Mouse (Mus musculus): ENCODE results near the gene Map6.

The Map6 gene

DNA sequence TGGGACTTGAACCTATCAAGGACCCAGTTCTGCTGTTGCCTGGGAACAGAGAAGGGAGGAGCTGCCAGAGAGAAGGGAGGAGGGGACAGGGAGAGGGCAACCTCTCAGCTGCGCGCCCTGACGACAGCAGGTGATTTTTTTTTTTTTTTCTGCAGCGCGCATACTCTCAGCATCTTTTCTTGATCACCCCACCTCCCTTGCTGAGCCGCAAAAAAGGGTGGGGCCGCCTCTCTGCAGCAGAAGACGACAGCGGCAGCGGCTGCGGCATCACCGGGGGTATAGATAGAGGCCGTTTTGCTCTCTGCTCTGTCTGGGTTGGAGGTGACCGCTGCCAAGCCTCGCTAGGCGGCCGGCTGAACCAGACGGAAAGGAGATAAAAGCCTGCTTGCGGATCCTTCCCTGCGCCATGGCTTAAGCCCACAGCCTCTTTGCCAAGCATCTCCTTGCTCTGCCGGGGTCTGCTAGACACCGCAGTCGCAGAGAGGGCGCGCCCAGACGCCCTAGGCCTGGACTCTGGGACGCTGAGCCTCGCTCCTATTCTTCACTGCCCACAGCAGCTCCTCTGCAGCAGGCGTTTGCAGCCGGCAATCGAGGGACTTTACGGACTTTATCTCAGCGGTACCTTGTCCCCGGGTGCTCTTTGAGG lies at the start of gene Map6:
Gene Map6 (plus strand): TSS at position 197 of the 646 bp plus-strand sequence.
- DNase-seq (ENCODE audit: low read depth, low spot score): no peak

- no peak for DNase-seq (ENCODE audit: low read depth, low spot score)
Measured at GRCm38 (mm10) chr7:99224225-99224624, 43.0 kb upstream of the Map6 start.

DNA sequence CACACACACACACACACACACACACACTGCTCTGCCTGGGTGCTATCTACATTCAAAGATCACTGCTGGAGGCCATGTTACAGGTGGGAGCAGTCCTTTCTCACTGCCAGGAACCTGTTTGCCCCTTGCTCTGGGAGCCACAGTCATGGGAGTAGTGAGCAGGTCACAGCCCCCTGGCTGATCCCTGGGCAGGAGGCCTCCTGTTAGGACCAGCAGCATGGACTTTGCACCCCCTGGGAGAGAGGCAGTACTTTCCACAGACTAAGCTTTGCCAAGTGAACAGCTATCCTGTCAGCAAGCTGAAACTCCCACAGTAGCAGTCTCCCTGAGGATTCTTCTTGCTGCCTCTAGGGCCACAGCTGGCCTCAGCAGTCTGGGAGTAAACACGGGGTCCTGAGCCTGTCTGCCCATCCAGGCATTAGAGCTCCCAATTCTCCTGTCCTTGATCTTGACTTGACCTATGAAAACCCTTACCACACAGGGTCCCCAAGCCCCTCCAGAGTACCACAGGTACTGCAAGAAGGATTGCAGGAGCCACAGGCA lies 42.5 kb upstream of the Map6 start:
- DNase-seq (ENCODE audit: low read depth, low spot score): no peak

DNA sequence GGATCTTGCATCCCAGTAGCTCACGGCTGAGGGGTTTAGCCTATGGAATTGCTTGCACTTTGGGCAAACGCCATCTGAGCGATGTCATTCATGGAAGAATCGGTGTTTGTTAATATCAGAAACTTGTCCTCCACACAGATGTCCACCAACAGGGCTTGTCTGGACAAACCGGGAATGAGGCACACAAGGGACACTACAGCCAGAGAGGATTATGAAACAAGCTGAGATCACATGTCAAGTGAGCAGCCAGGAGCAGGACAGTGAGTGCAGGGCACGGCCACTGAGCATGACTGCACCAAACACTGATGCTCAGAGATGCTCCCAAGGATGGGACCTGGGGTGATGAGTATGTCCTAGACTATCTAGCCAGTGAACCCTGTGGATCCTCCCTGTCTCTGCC lies 41.8 kb upstream of the Map6 start:
- DNase-seq (ENCODE audit: low read depth, low spot score): no peak

DNA sequence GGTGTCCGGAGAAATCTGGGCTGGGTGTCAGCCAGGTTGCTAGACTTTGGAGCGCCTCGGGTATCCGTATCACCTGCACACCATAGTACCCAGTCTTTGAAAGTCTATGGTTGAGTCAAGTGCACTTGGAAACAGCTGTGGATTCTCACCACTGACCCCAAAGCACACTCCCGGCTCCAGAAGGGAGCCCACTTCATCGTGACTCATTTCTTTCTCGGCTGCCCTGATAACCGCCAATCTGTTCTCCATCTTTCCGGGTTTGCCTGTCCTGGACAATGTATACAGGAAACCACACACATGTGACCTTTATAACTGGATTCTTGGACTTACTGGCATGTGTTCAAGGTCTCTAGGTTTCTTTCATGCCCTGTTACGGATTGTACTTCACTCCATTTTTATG lies 40.6 kb upstream of the Map6 start:
- DNase-seq (ENCODE audit: low read depth, low spot score): no peak

GRCm38 (mm10) chr7:99227267-99227666 lies 40.0 kb upstream of the Map6 start:
- no peak for DNase-seq (ENCODE audit: low read depth, low spot score)

DNA sequence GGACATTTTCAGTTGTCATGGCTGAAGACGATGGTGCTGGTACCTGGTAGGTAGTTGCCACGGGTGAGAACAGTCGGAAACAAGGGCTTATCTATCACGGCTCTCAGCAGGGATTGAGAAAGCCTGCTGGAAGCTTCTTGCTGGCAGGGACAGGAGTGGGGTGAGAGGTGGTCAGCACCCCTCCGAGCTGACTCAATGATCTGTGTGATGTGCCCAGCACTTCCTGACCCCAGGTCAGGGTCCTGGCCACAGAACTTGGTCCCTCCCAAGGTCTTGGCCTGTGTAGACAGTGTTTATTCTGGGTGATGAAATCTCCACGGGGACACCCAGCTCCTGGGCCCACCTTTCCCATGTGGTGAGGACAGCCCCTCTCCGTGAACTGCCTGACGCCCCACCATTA lies 38.4 kb upstream of the Map6 start:
- no peak for DNase-seq (ENCODE audit: low read depth, low spot score)

- DNase-seq (ENCODE audit: low read depth, low spot score): no peak
Measured at GRCm38 (mm10) chr7:99229411-99229810, 37.8 kb upstream of the Map6 start.

DNA sequence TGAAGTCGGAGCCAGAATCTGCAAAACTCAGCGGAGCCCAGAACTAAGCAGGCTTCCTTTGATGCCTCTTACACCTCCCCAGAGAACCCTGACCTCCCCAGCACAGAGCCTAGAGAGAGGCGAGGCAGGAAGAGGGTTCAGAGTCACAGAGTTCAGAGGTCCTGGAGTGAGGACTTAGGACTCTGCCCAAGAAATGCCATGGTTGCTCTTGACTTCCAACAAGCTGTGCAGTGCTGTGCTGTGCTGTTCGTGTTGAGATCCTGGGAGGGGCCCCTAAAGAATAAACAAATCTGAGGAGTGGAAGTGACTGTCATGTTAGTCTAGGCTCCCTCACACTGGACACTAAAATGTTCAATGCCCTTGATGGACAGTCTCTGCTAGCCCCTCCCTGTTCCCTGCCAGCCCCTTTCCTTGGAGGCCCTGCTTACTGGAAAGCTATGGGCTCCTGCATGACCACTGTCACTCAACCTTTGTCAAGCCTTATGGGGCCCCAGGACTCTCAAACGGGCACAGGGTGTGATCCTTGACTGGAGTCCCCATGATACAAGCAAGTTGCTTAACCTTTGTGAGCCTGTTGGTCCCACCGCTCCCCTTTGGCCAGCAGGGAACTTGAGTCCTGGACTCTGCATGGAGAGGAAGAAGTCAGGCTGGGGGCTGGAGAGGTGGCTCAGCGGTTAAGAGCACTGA lies 37.0 kb upstream of the Map6 start:
- no peak for DNase-seq (ENCODE audit: low read depth, low spot score)

DNA sequence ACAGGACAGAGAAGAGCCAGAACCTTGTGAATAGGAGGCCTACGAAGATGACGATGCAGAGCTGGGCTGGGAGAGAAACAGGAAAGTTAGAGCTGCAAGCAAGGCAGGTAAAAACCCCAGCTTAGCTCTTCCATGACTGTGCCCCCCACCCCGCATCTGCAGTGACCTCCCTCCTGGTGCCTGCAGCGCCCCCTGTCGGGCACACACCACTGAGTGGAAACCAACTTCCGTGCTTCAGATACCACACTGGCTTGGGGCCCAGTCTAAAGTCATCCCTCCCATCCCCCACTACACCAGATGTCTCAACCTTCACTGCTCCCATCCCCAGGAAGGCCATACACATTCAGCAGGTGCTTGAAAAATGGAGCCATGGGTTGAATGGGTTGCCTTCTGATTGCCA lies 34.7 kb upstream of the Map6 start:
- DNase-seq (ENCODE audit: low read depth, low spot score): no peak

DNA sequence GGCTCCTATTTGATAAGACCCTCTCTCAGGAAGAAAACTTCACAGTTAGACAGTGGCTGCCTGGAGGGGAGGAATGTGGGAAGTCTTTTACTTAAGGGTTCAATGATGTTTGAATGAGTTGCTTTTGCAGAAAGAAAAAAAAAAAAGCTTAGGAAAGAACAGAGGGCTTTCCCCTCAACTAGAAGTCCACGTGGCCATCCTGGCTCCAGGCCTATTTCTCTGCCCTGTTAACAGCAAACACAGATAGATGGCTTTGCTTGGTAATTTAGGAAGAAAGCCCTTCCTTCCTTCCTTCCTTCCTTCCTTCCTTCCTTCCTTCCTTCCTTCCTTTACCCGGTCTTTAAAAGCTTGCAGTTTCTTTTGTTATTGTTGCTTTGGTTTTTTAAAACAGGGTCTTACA lies 32.3 kb upstream of the Map6 start:
- no peak for DNase-seq (ENCODE audit: low read depth, low spot score)

DNA sequence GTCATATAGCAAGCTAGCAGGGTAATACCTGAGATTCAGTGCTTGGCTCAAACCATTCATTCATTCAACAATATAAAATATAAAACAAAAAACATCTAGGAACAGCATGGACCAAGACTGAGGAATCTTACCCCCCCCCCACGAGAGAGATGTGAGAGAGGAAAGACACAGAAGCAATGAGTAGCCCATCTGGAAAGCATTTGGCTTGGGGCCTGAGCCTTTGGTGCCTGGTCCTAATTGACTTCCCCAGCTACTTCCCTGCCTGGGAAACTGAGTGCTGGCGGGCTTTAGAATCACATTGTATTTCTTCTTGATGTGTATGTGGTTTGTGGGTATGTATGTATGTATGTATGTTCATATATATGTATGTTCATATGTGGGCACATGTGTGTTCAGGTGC lies 31.6 kb upstream of the Map6 start:
- no peak for DNase-seq (ENCODE audit: low read depth, low spot score)

DNA sequence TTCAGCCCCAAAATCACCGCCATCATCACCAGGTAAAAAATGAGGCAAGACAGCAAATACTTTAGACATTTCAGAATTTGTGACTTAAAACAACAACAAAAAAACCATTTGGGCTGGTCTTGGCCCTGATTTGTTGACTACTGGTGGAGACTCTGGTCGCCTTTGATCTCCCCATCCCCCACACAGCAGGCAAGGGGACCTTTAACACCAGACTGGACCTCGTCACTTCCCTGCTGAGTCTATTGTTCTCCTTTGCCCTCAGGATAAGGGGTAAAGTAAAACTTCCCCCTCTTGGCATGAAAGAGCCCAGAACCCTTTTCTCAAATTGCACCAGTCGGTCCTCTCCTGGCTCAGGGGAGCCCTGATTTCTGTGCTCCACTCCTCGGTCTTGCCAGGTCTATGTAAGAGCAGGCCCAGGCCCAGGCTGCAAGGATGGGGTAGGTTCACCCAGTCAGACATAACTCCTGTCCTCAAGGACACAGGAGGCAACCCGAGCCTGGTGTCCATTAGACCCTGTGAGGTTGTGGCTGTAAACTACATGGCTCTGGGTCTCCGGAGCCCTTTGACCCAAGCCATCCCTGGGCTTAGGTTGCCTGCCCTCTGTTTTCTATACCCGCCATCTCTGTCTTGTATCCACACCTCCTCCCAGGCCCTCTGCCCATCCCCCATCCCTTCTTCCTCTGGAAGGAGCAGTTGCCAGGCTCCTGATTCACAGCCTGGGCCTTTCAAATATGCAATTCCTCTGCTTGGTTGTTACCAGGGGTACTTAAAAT lies 30.2 kb upstream of the Map6 start:
- DNase-seq (ENCODE audit: low read depth, low spot score): no peak

DNA sequence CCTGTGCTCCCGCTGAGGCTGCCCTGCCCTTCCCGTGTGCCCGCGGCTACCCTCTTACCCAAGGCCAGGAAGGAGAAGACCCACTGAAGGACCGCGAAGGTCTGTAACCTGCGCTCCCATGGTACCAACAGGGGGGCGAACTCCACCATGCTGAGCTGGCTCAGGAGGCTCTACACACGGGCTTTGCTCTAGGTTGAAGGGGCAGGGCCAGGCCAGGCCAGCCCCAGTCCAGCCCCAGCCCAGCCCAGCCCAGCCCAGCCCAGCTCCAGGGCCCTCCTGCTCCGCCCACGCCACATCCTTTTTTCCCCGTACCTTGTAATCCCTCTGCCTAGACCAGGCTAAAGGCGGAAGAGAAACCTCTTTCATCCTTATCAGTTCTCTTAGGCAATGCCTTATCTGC lies 28.8 kb upstream of the Map6 start, which contains the start of gene Mogat2:
Gene Mogat2 (minus strand): TSS at position 203 of the 400 bp plus-strand sequence.
- no peak for DNase-seq (ENCODE audit: low read depth, low spot score)

GRCm38 (mm10) chr7:99242097-99242496 lies 25.1 kb upstream of the Map6 start:
- no peak for DNase-seq (ENCODE audit: low read depth, low spot score)

GRCm38 (mm10) chr7:99248157-99248742 lies 19.0 kb upstream of the Map6 start:
- DNase-seq (ENCODE audit: low read depth, low spot score): no peak

DNA sequence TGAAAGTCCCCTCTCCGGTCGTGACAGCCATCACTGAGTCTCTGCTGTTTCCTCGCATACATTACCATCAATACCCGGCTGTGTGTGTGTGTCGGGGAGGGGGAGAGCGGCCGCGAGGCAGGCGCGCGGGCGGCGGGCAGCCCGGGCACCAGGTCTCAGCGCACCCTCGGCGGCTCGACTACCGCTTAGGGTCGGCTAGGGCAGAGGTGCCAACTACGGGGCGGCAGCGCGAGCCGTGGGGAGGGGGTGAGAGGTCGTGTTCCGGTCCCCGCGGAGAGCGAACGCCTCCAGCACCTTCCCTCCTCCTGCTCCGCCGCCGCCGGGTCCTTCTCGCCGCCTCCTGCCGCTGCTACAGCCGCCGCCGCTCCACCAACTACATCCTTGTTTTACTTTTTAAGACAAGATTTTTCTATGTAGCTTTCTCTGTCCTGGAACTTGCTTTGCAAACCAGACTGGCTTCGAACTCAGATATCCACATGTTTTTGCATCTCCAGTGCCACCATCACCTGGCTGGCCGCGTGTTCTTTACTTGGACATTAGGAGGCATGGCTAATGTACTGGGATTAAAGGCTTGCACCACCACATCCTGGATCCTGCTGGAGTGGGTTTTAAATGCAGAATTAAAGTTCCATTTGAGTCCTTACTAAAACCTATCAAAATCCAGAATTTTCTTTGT lies 18.2 kb upstream of the Map6 start:
- DNase-seq (ENCODE audit: low read depth, low spot score): no peak

- no peak for DNase-seq (ENCODE audit: low read depth, low spot score)
Measured at GRCm38 (mm10) chr7:99249582-99249911, 17.7 kb upstream of the Map6 start.

- DNase-seq (ENCODE audit: low read depth, low spot score): no peak
Measured at GRCm38 (mm10) chr7:99250386-99250785, 16.9 kb upstream of the Map6 start.

GRCm38 (mm10) chr7:99255006-99255405 lies 12.2 kb upstream of the Map6 start:
- no peak for DNase-seq (ENCODE audit: low read depth, low spot score)

DNA sequence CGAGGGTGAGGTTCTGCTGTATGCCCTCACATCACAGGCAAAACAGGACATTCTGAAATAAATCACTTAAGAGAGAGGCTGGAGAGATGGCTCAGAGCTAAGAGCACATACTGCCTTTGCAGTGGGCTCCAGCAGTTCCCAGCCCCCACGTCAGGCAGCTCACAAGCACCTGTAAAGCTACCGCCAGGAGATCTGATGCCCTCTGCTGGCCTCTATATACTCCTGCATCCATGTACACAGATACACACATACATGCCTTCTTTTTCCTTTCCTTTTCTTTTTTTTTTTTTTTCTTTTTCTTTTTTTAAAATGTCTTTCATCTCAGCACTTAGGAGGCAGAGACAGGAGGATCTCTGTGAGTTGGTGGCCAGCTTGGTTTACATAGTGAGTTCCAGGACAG lies 5.3 kb upstream of the Map6 start:
- no peak for DNase-seq (ENCODE audit: low read depth, low spot score)

- no peak for DNase-seq (ENCODE audit: low read depth, low spot score)
Measured at GRCm38 (mm10) chr7:99263509-99263908, 3.7 kb upstream of the Map6 start.

Data from c-Kit-negative CD71-positive TER-119-positive erythroid progenitor cells, embryonic 14.5 days (primary cell).